Mouse (Mus musculus): ENCODE measurements around the gene Abcg4.

DNA sequence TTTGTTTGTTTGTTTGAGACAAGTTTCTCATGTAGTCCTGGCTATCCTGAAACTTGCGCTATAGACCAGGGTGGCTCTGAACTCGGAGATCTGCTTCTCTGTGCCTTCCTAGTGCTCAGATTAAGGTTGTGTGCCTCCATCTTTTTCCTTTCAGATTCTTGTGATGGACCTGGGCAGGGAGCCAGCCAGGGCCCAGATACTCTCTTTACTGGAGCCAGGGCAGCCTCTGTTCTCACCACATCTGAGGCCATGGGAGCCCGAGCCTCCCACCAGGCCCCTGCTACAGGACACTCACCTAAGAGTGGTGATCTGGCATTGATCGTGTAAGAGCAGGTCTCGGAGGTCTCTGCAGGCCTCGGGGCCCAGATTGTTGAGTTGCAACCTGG is 33.3 kb downstream of the Abcg4 start:
- TF ChIP-seq POLR2A (IDR thresholded peaks at IDR 0.05; ENCODE audit: control insufficient read depth, extremely low read depth, insufficient read depth, low read length, poor library complexity) = no peak
- TF ChIP-seq CTCF (IDR thresholded peaks at IDR 0.05; ENCODE audit: borderline replicate concordance, control insufficient read depth, extremely low read depth, insufficient read depth, low read length, poor library complexity) = no peak
